Mouse (Mus musculus): ENCODE results near the gene 1810055G02Rik. TPM values are rescaled to one million over a fixed set of nuclear protein-coding genes. Genes with fewer than 3 reads are reported as not detected.

The 1810055G02Rik gene
- polyA plus RNA-seq, 1 experiment from 2014 or later, result 61.4 TPM

DNA sequence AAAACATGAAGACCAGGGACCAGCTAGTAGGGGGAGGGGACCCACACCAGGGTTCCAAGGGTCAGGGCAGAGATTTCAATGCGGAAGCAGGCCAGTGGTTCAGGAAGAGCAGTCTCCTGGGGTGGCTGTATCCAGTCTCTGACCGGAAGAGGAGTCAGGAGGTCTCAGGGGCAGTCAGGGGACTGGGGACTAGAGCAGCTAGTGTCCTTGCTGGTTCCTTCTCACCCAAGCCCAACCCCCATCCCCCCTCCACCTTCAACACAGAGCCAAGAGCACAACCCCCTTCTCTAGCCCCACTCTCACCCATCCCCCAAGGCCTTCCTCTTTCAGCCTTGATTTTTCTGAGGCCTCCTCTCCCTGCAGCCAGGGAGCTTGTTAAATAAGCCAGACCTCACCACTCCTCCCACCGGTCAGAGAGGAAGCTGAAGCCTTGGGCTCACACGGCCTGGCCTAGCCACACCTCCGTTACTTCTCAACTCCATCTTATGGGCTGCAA lies 20.4 kb upstream of the 1810055G02Rik start:
- H3K4me1 ChIP-seq (ENCODE audit: control insufficient read depth, insufficient read depth, low read length), result peaks cover 24% of the 10 kb centered on the region
- H3K27me3 ChIP-seq (replicated peaks; ENCODE audit: control insufficient read depth, insufficient read depth, low read length), result no peaks in the 10 kb centered on the region
- no peaks in the 10 kb centered on the region for H3K36me3 ChIP-seq (ENCODE audit: control insufficient read depth, insufficient read depth, low read length)
- DNase-seq (ENCODE audit: low spot score) (peak; percentile 70), ATAC-seq (ENCODE audit: low read depth) (no peak)
- no peak overlapping the region for H3K4me2 ChIP-seq (ENCODE audit: low read depth, low read length)
- 16% methylated on average over 4 of the region's 5 CpGs for WGBS
- H3K9ac ChIP-seq (ENCODE audit: low read depth, low read length), result no peak overlapping the region
- no peak overlapping the region for H3K4me3 ChIP-seq (ENCODE audit: low read depth, low read length)
- H3K9me3 ChIP-seq (ENCODE audit: control insufficient read depth, low read length), result no peaks in the 10 kb centered on the region
- no peak overlapping the region for H3K27ac ChIP-seq (replicated peaks; ENCODE audit: low read depth, low read length)

DNA sequence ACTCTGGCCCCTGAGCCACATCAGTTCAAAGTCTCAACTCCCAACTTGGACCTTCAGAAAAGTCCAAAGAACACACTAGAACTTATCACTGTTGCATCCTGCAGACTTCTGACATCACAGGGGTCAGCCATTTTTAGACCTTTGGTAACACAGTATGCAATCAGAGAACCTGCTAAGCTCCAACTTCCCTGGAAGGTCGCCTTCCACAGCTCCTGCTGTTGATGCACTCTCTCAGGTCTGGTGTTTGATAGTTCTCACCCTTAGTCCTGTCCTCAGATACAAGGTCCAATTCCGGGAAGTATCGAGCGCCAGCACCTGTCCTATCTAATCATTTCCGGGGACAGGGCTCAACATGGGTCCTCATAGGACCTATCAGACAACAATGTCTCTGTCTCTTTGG lies 16.8 kb upstream of the 1810055G02Rik start:
- Histone ChIP-seq H3K4me2 (ENCODE audit: low read depth, low read length) (no peak overlapping the region), H3K9ac (ENCODE audit: low read depth, low read length) (no peak overlapping the region), H3K4me3 (ENCODE audit: low read depth, low read length) (no peak overlapping the region), H3K4me1 (ENCODE audit: control insufficient read depth, insufficient read depth, low read length) (peaks cover 4% of the 10 kb centered on the region; the same call in 1 of the 2 replicates), H3K9me3 (ENCODE audit: control insufficient read depth, low read length) (no peaks in the 10 kb centered on the region), H3K36me3 (ENCODE audit: control insufficient read depth, insufficient read depth, low read length) (no peaks in the 10 kb centered on the region), H3K27me3 (replicated peaks; ENCODE audit: control insufficient read depth, insufficient read depth, low read length) (no peaks in the 10 kb centered on the region), H3K27ac (replicated peaks; ENCODE audit: low read depth, low read length) (no peak overlapping the region)
- ATAC-seq (ENCODE audit: low read depth), result no peak
- DNase-seq (ENCODE audit: low spot score), result no peak
- WGBS, result 85% methylated on average over 5 of the region's 5 CpGs

DNA sequence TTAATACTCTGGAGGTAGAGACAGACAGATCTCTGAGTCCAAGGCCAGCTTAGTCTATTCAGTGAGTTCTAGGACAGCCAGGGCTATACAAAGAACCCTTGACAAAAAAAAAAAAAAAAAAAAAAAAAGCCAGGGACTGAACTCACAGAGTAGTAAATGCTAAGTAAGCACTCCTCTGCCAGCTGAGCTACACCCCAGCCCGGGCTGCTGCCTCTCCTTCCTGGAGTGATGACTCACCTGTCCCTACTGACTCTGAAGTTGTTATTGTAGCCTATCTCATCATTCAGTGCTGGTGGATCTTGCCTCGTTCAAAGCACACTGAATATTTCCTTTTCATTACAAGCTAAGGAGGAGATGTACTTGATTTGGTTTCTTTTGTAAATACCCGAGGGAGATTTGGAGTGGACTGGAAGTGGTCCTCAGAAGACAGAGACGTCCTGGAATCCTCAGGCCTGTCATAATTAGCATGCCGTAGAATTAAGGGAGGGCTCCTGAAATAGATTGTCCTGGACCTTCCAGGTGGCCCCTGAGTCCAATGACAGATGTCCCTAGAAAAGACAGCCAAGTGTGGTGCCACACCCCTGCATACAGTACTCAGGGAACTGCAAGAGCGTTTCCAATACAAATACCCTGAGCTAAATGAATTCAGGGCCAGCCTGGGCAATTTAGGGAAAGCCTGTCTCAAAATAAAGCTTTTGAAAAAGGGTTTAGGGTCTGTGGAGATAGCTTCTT lies 15.5 kb upstream of the 1810055G02Rik start:
- Histone ChIP-seq H3K9ac (ENCODE audit: low read depth, low read length) (no peak overlapping the region), H3K9me3 (ENCODE audit: control insufficient read depth, low read length) (no peaks in the 10 kb centered on the region), H3K4me2 (ENCODE audit: low read depth, low read length) (no peak overlapping the region), H3K27me3 (replicated peaks; ENCODE audit: control insufficient read depth, insufficient read depth, low read length) (no peaks in the 10 kb centered on the region), H3K4me1 (ENCODE audit: control insufficient read depth, insufficient read depth, low read length) (no peaks in the 10 kb centered on the region), H3K4me3 (ENCODE audit: low read depth, low read length) (no peak overlapping the region), H3K27ac (replicated peaks; ENCODE audit: low read depth, low read length) (no peak overlapping the region), H3K36me3 (ENCODE audit: control insufficient read depth, insufficient read depth, low read length) (no peaks in the 10 kb centered on the region)
- no peak for DNase-seq (ENCODE audit: low spot score)
- no peak for ATAC-seq (ENCODE audit: low read depth)
- 51% methylated on average over 6 of the region's 6 CpGs for WGBS

DNA sequence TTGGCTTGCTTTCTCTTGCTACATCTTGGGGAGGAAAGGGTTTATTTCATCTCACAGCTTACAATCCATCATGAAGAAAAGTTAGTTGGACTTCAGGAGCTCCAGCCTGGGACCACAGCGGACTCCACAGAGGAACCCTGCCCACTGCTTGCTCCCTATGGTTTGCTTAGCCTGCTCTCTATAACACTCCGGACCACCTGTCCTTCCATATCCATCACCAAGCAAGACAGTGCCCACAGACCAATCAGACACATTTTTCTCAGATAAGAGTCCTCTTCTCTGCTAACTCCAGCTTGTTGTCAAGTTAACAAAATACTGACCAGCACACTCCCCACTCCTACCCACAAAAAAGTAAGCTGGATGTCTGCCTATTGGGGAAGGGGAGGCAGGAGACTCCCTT lies 13.6 kb upstream of the 1810055G02Rik start:
- Histone ChIP-seq H3K9me3 (ENCODE audit: control insufficient read depth, low read length) (no peaks in the 10 kb centered on the region), H3K4me3 (ENCODE audit: low read depth, low read length) (no peak overlapping the region), H3K4me2 (ENCODE audit: low read depth, low read length) (no peak overlapping the region), H3K27ac (replicated peaks; ENCODE audit: low read depth, low read length) (no peak overlapping the region), H3K9ac (ENCODE audit: low read depth, low read length) (no peak overlapping the region), H3K27me3 (replicated peaks; ENCODE audit: control insufficient read depth, insufficient read depth, low read length) (no peaks in the 10 kb centered on the region), H3K36me3 (ENCODE audit: control insufficient read depth, insufficient read depth, low read length) (no peaks in the 10 kb centered on the region), H3K4me1 (ENCODE audit: control insufficient read depth, insufficient read depth, low read length) (no peaks in the 10 kb centered on the region)
- DNase-seq (ENCODE audit: low spot score) (no peak), ATAC-seq (ENCODE audit: low read depth) (no peak)
- 93% methylated on average over 2 of the region's 2 CpGs for WGBS

DNA sequence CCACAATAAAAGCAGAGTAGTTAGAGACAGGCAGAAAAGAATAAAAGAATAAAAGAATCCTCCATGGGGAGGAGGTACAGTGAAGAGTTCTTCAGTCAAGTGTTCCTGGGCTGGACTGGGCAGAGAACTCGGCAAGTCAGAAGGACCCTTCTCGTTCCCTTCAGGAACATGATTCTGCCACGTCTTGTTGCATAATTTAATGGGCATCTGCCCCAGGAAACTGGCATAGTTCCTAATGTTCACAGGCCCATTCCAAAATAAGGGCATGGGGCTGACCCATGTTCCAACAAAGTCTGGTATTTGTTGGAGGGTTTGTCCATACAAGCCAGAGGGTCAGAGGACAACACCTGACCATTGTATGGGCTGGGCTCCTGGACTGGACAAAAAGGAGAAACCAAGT lies 13.1 kb upstream of the 1810055G02Rik start:
- Histone ChIP-seq H3K9ac (ENCODE audit: low read depth, low read length) (no peak overlapping the region), H3K4me3 (ENCODE audit: low read depth, low read length) (no peak overlapping the region), H3K36me3 (ENCODE audit: control insufficient read depth, insufficient read depth, low read length) (no peaks in the 10 kb centered on the region), H3K9me3 (ENCODE audit: control insufficient read depth, low read length) (no peaks in the 10 kb centered on the region), H3K27me3 (replicated peaks; ENCODE audit: control insufficient read depth, insufficient read depth, low read length) (no peaks in the 10 kb centered on the region), H3K4me2 (ENCODE audit: low read depth, low read length) (no peak overlapping the region), H3K4me1 (ENCODE audit: control insufficient read depth, insufficient read depth, low read length) (no peaks in the 10 kb centered on the region), H3K27ac (replicated peaks; ENCODE audit: low read depth, low read length) (no peak overlapping the region)
- no peak for ATAC-seq (ENCODE audit: low read depth)
- no peak for DNase-seq (ENCODE audit: low spot score)
- 81% methylated on average over 3 of the region's 3 CpGs for WGBS

DNA sequence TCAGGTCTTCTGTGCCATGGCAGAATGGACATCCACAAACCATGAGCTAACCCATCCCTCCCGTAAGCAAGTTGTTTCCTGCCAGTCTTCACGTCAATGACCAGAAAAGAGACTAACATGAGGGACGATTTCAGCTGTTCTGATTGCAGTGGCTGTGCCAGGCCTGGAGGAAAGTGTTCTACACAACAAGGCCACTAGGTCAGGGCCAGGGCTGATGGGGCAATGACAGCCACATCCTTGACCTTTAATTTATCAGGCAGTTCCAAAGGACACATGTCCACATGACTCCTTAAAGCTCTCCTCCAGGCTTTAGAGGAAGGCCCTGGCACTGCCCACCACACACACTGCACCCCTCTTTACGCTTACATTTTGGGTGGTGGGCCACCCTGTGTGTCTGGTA lies 12.6 kb upstream of the 1810055G02Rik start:
- no peak for DNase-seq (ENCODE audit: low spot score)
- Histone ChIP-seq H3K36me3 (ENCODE audit: control insufficient read depth, insufficient read depth, low read length) (no peaks in the 10 kb centered on the region), H3K4me3 (ENCODE audit: low read depth, low read length) (no peak overlapping the region), H3K9me3 (ENCODE audit: control insufficient read depth, low read length) (no peaks in the 10 kb centered on the region), H3K9ac (ENCODE audit: low read depth, low read length) (no peak overlapping the region), H3K4me2 (ENCODE audit: low read depth, low read length) (no peak overlapping the region), H3K27ac (replicated peaks; ENCODE audit: low read depth, low read length) (no peak overlapping the region), H3K4me1 (ENCODE audit: control insufficient read depth, insufficient read depth, low read length) (no peaks in the 10 kb centered on the region), H3K27me3 (replicated peaks; ENCODE audit: control insufficient read depth, insufficient read depth, low read length) (no peaks in the 10 kb centered on the region)
- no peak for ATAC-seq (ENCODE audit: low read depth)
- WGBS, result 86% methylated on average over 4 of the region's 4 CpGs

DNA sequence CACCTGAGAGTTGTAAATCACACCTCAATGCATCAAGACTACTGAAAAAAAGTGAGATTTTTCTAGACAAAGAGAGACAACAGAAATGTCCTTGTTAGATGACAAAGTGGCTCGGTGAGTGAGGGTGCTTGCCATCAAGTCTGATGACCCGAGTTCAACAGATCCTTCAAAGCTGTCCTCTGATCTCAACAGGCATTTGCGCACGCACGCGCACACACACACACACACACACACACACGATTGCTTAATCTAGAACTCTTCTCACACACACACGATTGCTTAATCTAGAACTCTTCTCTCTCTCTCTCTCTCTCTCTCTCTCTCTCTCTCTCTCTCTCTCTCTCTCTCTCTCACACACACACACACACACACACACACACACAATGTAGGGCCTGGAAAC lies 12.1 kb upstream of the 1810055G02Rik start:
- H3K4me2 ChIP-seq (ENCODE audit: low read depth, low read length), result no peak overlapping the region

DNA sequence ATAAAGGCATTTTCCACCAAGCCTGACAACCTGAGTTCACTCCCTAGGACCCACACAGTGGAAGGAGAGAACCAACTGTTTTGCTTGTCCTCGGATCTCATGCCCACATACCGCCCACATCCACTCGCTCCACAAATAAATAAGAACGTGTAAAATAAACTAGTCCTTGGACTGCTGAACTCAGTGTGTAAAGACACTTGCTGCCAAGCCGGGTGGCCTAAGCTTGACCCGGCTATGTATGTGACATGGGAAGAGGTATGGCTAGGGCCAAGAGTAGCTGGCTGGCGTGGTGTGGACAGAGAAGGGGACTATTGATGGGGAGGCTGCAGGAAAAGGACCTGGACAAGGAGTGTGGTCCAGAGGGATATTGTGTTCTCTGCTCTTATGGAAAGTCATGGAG lies 10.1 kb upstream of the 1810055G02Rik start:
- Histone ChIP-seq H3K36me3 (ENCODE audit: control insufficient read depth, insufficient read depth, low read length) (no peaks in the 10 kb centered on the region), H3K4me2 (ENCODE audit: low read depth, low read length) (no peak overlapping the region), H3K4me3 (ENCODE audit: low read depth, low read length) (no peak overlapping the region), H3K9ac (ENCODE audit: low read depth, low read length) (no peak overlapping the region), H3K9me3 (ENCODE audit: control insufficient read depth, low read length) (no peaks in the 10 kb centered on the region), H3K4me1 (ENCODE audit: control insufficient read depth, insufficient read depth, low read length) (no peaks in the 10 kb centered on the region), H3K27me3 (replicated peaks; ENCODE audit: control insufficient read depth, insufficient read depth, low read length) (no peaks in the 10 kb centered on the region), H3K27ac (replicated peaks; ENCODE audit: low read depth, low read length) (no peak overlapping the region)
- 77% methylated on average over 7 of the region's 7 CpGs for whole genome bisulfite sequencing
- ATAC-seq (ENCODE audit: low read depth) (no peak), DNase-seq (ENCODE audit: low spot score) (no peak)

More for the DNA sequence above, 12.1 kb upstream of the 1810055G02Rik start:
- DNase-seq (ENCODE audit: low spot score), result no peak
- no peaks in the 10 kb centered on the region for H3K9me3 ChIP-seq (ENCODE audit: control insufficient read depth, low read length)
- H3K27ac ChIP-seq (replicated peaks; ENCODE audit: low read depth, low read length), result no peak overlapping the region
- H3K4me3 ChIP-seq (ENCODE audit: low read depth, low read length), result no peak overlapping the region
- WGBS, result 84% methylated on average over 8 of the region's 8 CpGs
- ATAC-seq (ENCODE audit: low read depth), result no peak
- no peaks in the 10 kb centered on the region for H3K36me3 ChIP-seq (ENCODE audit: control insufficient read depth, insufficient read depth, low read length)
- H3K27me3 ChIP-seq (replicated peaks; ENCODE audit: control insufficient read depth, insufficient read depth, low read length), result no peaks in the 10 kb centered on the region
- H3K4me1 ChIP-seq (ENCODE audit: control insufficient read depth, insufficient read depth, low read length), result no peaks in the 10 kb centered on the region
- no peak overlapping the region for H3K9ac ChIP-seq (ENCODE audit: low read depth, low read length)
